Mouse (Mus musculus) midbrain, embryonic 13.5 days (tissue): ENCODE measurements around the gene Tlr6. TPM values are rescaled to one million over a fixed set of nuclear protein-coding genes. Genes with fewer than 3 reads are reported as not detected.

Source experiments
- ATAC-seq: fragments of 200-750 bp; cut with Nextera tagmentation; 2 replicates; pipeline ENCODE4 v1.8.0; 2017; ENCODE audit warnings: mild to moderate bottlenecking, moderate TSS enrichment, moderate library complexity
- H3K27ac ChIP-seq: fragments of 300-500 bp; sonication (generic); 2 replicates; pipeline ENCODE4 v1.5.1; 2015; ENCODE audit warnings: inconsistent platforms, mild to moderate bottlenecking, moderate library complexity
- H3K27me3 ChIP-seq: fragments of 300-500 bp; sonication (generic); 2 replicates; pipeline ENCODE4 v1.6.1; 2015; ENCODE audit warnings: mild to moderate bottlenecking, inconsistent platforms
- H3K36me3 ChIP-seq: fragments of 300-500 bp; sonication (generic); 2 replicates; pipeline ENCODE4 v1.6.1; 2015; ENCODE audit warnings: mild to moderate bottlenecking, inconsistent platforms
- H3K4me1 ChIP-seq: fragments of 300-500 bp; sonication (generic); replicated peaks from 2 replicates; pipeline ENCODE4 v1.6.1; 2015; ENCODE audit warnings: inconsistent platforms
- H3K4me2 ChIP-seq: fragments of 300-500 bp; sonication (generic); replicated peaks from 2 replicates; pipeline ENCODE4 v1.6.1; 2015; ENCODE audit warnings: moderate library complexity, mild to moderate bottlenecking, inconsistent platforms
- H3K4me3 ChIP-seq: fragments of 300-500 bp; sonication (generic); replicated peaks from 2 replicates; pipeline ENCODE4 v1.5.1; 2015; ENCODE audit warnings: mild to moderate bottlenecking, inconsistent platforms
- H3K9ac ChIP-seq: fragments of 300-500 bp; sonication (generic); replicated peaks from 2 replicates; pipeline ENCODE4 v1.6.1; 2015; ENCODE audit warnings: mild to moderate bottlenecking, inconsistent platforms
- H3K9me3 ChIP-seq: fragments of 300-500 bp; sonication (generic); 2 replicates; pipeline ENCODE4 v1.6.1; 2016; ENCODE audit warnings: mild to moderate bottlenecking, inconsistent platforms
- WGBS: fragments of 180-500 bp; shearing (Covaris S2); methylation state at CpG from one replicate; pipeline ENCODE4 v1.1.7; 2015; 5-methylcytosine and 5-hydroxymethylcytosine counted together
- polyA plus RNA-seq: library from polyadenylated mRNA; unstranded; fragments of >200 nt; fragmentation: Nextera tagmentation; extraction: Ambion mirVana; gene quantifications from 2 replicates; pipeline ENCODE4 v1.2.1, GENCODE M21; 2015

Gene Tlr6
- polyA plus RNA-seq, result 0.17 and 0.22 TPM in 2 replicates

DNA sequence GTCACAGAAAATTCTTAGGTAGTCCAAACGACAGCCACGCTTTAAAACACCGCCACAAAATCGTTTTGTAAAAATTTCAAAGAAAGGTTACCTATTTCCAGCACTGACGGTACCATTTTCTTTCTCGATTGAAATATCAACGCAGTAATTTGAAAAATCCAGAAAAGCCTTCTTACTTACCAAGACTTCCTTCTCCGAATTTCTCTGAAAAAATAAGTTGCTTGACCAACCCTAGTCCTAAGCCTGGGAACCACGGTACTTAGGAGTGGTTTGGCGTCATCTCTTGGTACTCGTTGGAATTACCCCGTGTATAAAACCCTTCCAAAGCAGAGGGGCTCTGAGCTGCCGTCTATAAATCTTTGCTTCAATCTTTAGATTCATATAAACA, at the start of gene Tlr6:
Gene Tlr6, minus strand, starts transcription at position 255 of the 388 bp plus-strand sequence.
- ATAC-seq, result no peak
- no peaks in the 10 kb centered on the region for H3K4me1 ChIP-seq
- H3K9me3 ChIP-seq, result no peaks in the 10 kb centered on the region
- H3K36me3 ChIP-seq, result no peaks in the 10 kb centered on the region
- H3K27ac ChIP-seq, result no peak within 1 kb of the TSS
- WGBS, result 86% methylated on average over 13 of the region's 13 CpGs
- H3K9ac ChIP-seq, result no peak within 1 kb of the TSS
- no peaks in the 10 kb centered on the region for H3K27me3 ChIP-seq
- no peak within 1 kb of the TSS for H3K4me2 ChIP-seq
- H3K4me3 ChIP-seq, result no peak within 1 kb of the TSS

DNA sequence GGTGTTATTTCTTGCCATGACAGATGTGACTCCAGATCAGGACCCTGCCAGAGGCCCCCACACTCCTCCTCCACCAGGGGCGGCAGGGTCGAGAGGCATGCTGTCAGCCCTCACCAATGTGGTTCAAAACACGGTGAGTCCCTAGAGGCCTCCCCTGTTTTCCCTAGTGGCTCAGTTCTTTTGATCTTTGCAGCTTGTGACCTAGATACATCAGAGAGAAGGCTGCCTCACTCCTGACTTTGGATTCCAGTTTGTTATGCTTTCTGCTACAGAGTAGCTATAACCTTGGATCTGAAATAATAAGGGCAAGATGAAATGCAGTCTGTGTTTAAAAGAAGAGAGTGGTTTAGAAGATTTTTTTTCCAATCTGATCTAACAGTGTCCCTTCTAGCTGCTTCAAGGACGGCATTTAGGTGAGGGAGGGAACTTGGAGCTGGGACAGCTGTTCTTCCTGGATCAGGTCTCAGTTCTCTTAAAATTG, 46.2 kb upstream of the Tlr6 start:
- peak; percentile 49; the same call in 1 of the 2 replicates for ATAC-seq
- Histone ChIP-seq H3K4me2 (no peak overlapping the region), H3K4me1 (peaks cover 6% of the 10 kb centered on the region; the same call in 1 of the 2 replicates), H3K9me3 (no peaks in the 10 kb centered on the region), H3K36me3 (no peaks in the 10 kb centered on the region), H3K27me3 (no peaks in the 10 kb centered on the region), H3K4me3 (no peak overlapping the region), H3K27ac (peak overlapping the region; percentile 27; the same call in 1 of the 2 replicates), H3K9ac (no peak overlapping the region)
- WGBS, result 38% methylated on average over 4 of the region's 4 CpGs

DNA sequence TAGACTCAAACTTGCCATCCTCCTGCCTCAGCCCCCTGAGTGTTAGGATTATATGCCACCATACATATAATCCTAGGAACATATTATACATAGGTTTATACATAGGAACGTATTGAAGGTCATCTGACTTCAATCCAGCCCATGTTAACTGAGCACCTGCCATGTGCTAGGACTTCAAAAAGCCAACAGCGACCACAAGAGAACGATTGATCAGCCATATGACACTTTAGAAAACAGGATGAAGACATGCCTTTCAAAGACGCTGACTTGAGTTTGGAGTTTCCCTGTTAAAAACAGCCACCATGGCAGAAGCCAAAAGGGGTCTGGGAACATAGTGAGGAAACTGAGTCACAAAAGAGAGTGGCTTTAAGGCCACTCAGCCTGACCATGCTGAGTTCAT, 45.4 kb upstream of the Tlr6 start:
- 0 out of 2 replicates have a peak overlapping the region, but pooled peaks have one; percentile 27 for H3K27ac ChIP-seq
- H3K4me1 ChIP-seq, result peaks cover 6% of the 10 kb centered on the region; the same call in 1 of the 2 replicates
- no peak overlapping the region for H3K9ac ChIP-seq
- no peaks in the 10 kb centered on the region for H3K36me3 ChIP-seq
- 90% methylated on average over 4 of the region's 4 CpGs for WGBS
- no peaks in the 10 kb centered on the region for H3K27me3 ChIP-seq
- no peaks in the 10 kb centered on the region for H3K9me3 ChIP-seq
- H3K4me2 ChIP-seq, result no peak overlapping the region
- ATAC-seq, result no peak
- H3K4me3 ChIP-seq, result no peak overlapping the region

DNA sequence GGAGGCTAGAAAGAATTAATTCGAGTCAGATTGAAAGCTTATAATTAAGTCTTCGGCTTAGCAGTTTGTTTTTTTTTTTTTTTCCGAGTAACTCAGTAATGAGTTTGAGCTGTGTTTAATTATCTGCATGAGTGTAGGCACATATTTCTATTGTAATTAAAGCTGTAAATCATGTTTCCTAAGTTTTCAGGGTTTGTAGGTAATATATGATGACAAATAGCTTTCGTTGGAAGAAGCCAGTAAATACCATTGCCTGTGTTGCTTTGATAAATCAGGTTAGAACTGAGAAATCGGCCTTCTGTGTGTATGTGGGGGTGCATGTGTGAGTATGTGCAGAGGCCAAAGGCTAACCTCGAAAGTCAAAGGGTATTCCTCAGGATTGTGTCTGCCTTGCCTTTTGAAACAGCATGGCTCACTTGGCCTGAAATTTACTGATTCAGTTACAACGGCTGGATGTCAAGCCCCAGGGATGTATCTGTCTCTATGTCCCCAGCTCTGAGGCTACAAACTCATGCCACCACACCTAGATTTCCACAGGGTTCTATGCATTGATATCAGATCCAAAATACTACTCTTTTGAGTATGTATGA, 44.1 kb upstream of the Tlr6 start:
- WGBS, result 66% methylated on average over 7 of the region's 7 CpGs
- Histone ChIP-seq H3K4me2 (no peak overlapping the region), H3K9ac (no peak overlapping the region), H3K4me3 (no peak overlapping the region), H3K4me1 (peaks cover 6% of the 10 kb centered on the region; the same call in 1 of the 2 replicates), H3K27ac (no peak overlapping the region), H3K27me3 (no peaks in the 10 kb centered on the region), H3K36me3 (no peaks in the 10 kb centered on the region), H3K9me3 (no peaks in the 10 kb centered on the region)
- ATAC-seq, result no peak

GRCm38 (mm10) chr5:65002940-65003824, 43.3 kb upstream of the Tlr6 start:
- Histone ChIP-seq H3K4me3 (no peak overlapping the region), H3K9me3 (no peaks in the 10 kb centered on the region), H3K27ac (peak overlapping the region; percentile 26; the same call in 1 of the 2 replicates), H3K4me2 (no peak overlapping the region), H3K4me1 (peaks cover 6% of the 10 kb centered on the region; the same call in 1 of the 2 replicates), H3K9ac (no peak overlapping the region), H3K27me3 (no peaks in the 10 kb centered on the region), H3K36me3 (no peaks in the 10 kb centered on the region)
- ATAC-seq, result peak; percentile 57
- 52% methylated on average over 10 of the region's 10 CpGs for WGBS

GRCm38 (mm10) chr5:64995408-64995807, 35.5 kb upstream of the Tlr6 start:
- 98% methylated on average over 2 of the region's 2 CpGs for WGBS
- Histone ChIP-seq H3K4me3 (no peak overlapping the region), H3K9me3 (no peaks in the 10 kb centered on the region), H3K27me3 (no peaks in the 10 kb centered on the region), H3K36me3 (no peaks in the 10 kb centered on the region), H3K27ac (no peak overlapping the region), H3K4me2 (no peak overlapping the region), H3K4me1 (peaks cover 4% of the 10 kb centered on the region; the same call in 1 of the 2 replicates), H3K9ac (no peak overlapping the region)
- no peak for ATAC-seq

DNA sequence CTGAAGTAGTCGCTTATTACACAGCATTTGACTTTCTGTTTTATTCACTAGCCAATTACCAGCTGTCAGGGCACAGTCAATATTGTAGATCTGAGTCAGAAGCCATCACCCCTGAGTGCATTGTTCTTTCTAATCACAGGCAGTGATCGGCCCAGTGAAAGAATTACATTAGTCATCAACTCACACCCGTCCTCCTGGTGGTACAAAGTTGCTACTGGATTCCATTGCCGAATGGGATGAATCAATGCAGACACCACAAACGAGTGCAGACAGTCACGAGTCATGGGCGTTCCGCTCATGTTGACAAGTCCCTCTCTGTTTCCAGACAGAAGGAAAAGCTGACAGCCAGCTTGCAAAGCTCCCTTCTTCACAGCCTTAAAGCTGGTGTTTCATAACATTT, 32.6 kb upstream of the Tlr6 start:
- 54% methylated on average over 8 of the region's 8 CpGs for WGBS
- ATAC-seq, result no peak
- H3K36me3 ChIP-seq, result no peaks in the 10 kb centered on the region
- no peak overlapping the region; the same call in 1 of the 2 replicates for H3K27ac ChIP-seq
- no peak overlapping the region for H3K4me3 ChIP-seq
- H3K4me2 ChIP-seq, result no peak overlapping the region
- no peaks in the 10 kb centered on the region for H3K9me3 ChIP-seq
- H3K27me3 ChIP-seq, result no peaks in the 10 kb centered on the region
- peaks cover 4% of the 10 kb centered on the region; the same call in 1 of the 2 replicates for H3K4me1 ChIP-seq
- no peak overlapping the region for H3K9ac ChIP-seq

GRCm38 (mm10) chr5:64989940-64990339, 30.0 kb upstream of the Tlr6 start:
- ATAC-seq, result no peak
- no peaks in the 10 kb centered on the region for H3K27me3 ChIP-seq
- H3K9ac ChIP-seq, result no peak overlapping the region
- peaks cover 4% of the 10 kb centered on the region; the same call in 1 of the 2 replicates for H3K4me1 ChIP-seq
- H3K9me3 ChIP-seq, result no peaks in the 10 kb centered on the region
- no peak overlapping the region for H3K27ac ChIP-seq
- no peak overlapping the region for H3K4me3 ChIP-seq
- H3K36me3 ChIP-seq, result no peaks in the 10 kb centered on the region
- 86% methylated on average over 1 of the region's 1 CpGs for WGBS
- H3K4me2 ChIP-seq, result no peak overlapping the region

- Histone ChIP-seq H3K4me2 (no peak overlapping the region), H3K9me3 (no peaks in the 10 kb centered on the region), H3K4me3 (no peak overlapping the region), H3K4me1 (no peaks in the 10 kb centered on the region), H3K27ac (no peak overlapping the region), H3K27me3 (no peaks in the 10 kb centered on the region), H3K9ac (no peak overlapping the region), H3K36me3 (no peaks in the 10 kb centered on the region)
- 87% methylated on average over 7 of the region's 7 CpGs for WGBS
- ATAC-seq, result no peak
Measured at GRCm38 (mm10) chr5:64985971-64986370, 26.1 kb upstream of the Tlr6 start.

DNA sequence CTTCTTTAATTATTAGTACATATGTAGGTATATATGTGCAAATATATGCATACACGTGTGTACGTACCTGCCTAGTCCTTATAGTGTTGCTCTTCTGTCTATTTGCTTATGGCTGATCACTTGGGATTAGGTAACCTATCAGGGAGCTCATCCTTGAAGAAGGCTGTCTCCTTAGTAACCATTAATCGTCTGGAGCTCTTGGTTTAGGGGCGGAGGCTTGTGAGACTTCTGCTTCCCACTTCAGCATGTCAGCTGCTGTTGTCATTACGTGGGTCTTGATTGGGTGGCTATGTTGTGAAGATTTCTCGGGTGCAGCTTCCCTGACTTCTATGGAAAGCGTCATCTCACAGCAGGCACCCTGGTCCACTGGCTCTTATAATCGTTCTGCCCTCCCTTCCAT, 17.2 kb upstream of the Tlr6 start:
- no peak for ATAC-seq
- H3K4me1 ChIP-seq, result no peaks in the 10 kb centered on the region
- WGBS, result 73% methylated on average over 8 of the region's 8 CpGs

GRCm38 (mm10) chr5:64975121-64975520, 15.2 kb upstream of the Tlr6 start:
- H3K4me3 ChIP-seq, result no peak overlapping the region
- H3K27ac ChIP-seq, result no peak overlapping the region
- H3K9me3 ChIP-seq, result no peaks in the 10 kb centered on the region
- H3K27me3 ChIP-seq, result peaks cover 6% of the 10 kb centered on the region
- H3K36me3 ChIP-seq, result no peaks in the 10 kb centered on the region
- WGBS, result 77% methylated on average over 5 of the region's 5 CpGs
- H3K4me2 ChIP-seq, result no peak overlapping the region
- no peak overlapping the region for H3K9ac ChIP-seq
- ATAC-seq, result no peak
- peaks cover 5% of the 10 kb centered on the region for H3K4me1 ChIP-seq

More for the DNA sequence above, 17.2 kb upstream of the Tlr6 start:
- H3K27me3 ChIP-seq, result no peaks in the 10 kb centered on the region
- no peak overlapping the region for H3K27ac ChIP-seq
- no peaks in the 10 kb centered on the region for H3K36me3 ChIP-seq
- H3K4me3 ChIP-seq, result no peak overlapping the region
- H3K4me2 ChIP-seq, result no peak overlapping the region
- no peak overlapping the region for H3K9ac ChIP-seq
- no peaks in the 10 kb centered on the region for H3K9me3 ChIP-seq
